Mouse (Mus musculus): ENCODE results near the gene Tfe3.
"Not testable (repeated sequence)": the region's sequence is repeated elsewhere in the genome, so short reads cannot be mapped to it uniquely, and the experiment has no call there.

Gene Tfe3

DNA sequence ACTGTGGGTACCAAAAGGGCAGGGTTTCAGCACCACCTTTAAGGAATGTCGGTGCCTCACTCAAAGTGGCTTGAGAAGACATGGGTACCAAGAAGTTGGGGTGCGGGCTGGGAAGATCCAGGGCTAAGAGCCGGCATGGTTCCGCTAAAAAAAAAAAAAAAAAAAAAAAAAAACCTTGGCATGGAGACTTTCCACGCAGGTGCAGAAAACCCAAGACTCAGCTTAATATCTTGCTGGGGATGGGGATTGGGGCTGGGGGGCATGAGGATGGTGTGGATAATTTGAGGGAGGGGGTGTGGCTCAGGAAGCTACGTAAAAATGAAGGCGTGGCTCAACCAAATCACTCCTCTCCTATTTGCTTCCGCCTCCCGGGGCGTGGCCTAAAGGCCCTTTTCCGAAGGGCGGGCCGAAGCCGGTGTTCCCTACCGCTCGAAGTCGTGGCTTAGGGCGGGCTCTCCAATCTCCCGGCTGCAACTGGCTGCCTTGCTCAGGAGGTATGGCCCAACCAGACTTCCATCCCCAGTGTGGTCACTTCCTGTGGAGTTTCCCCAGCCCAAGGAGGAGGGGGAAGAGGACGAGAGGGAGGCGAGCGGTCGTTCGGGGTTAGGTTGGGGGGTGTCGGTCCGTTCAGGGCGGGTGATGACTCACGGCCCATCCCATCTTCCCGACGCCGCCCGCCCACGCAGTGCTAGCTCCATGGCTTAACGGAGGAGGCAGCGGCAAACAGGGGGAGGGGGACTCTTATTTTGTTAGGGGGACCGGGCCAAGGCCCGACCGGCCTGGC lies at the start of gene Tfe3:
Gene Tfe3, plus strand, starts transcription at position 424 of the 784 bp plus-strand sequence.
- peak; percentile 87 to 88 for DNase-seq (ENCODE audit: low spot score in 2 of 2)

DNA sequence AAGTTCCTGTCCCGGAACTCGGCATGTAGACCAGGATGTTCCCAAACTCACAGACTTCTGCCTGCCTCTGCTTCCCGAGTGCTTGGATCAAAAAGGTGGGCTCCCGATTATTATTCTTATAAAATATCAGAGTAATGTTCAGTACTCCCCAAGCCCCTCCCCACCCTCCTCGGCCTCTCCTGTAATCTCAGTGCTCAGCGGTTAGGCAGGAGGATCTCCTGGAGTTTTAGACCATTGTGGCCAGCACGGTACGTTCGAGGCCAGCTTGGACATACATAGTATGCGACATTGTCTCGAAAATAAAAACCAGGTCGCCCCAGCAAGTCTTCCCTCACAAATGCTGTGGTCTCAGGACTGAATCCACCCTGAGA lies 48.6 kb upstream of the Tfe3 start:
- DNase-seq (ENCODE audit: low spot score in 2 of 2), result not testable (repeated sequence)

- DNase-seq (ENCODE audit: low spot score in 2 of 2), result peak; percentile 93 to 94
Observed at GRCm38 (mm10) chrX:7714135-7714899, 48.0 kb upstream of the Tfe3 start, which contains the start of gene Wdr45. Gene Wdr45 (plus strand): TSS chrX:7714333.

GRCm38 (mm10) chrX:7716058-7716457 lies 46.3 kb upstream of the Tfe3 start:
- DNase-seq (ENCODE audit: low spot score in 2 of 2), result not testable (repeated sequence)

DNA sequence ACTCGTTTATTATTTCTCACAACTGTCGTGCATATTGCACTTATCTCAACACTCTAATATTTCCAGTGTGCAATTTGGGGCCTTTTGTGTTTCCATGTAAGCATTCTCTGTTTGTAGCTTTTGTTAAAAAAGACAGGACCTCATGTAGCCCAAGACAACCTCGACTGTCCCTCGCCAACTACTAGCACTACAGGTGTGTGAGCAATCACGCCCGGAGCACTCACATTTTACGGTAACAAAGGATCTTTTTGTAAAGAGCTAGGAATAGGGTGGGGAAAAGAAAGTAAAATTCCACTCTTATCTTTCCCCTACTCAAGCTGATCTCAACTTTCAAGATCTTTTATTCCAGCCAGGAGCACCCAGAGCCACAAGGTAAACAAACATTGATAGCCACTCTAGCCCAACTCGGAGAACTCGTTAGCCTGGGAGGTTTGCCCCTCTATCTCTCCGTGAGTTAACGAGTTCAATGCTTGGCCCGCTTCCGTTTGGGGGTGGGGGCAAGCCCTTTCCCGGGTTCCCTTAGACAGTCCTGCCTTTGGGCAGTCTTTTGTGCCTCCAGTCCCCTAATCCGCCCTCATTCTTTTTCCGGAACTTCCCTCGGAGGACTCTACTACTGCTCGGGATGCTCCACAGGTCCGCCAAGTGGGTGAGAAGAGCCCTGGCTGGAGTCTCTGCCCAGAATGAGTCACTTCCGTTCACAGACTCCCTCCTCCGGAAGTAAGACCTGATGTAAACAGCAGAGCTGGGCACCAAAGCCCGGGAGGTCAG lies 40.7 kb upstream of the Tfe3 start, which contains the start of gene Gm45208:
Gene Gm45208, plus strand, starts transcription at position 732 of the 768 bp plus-strand sequence.
- peak; percentile 60 to 77 for DNase-seq (ENCODE audit: low spot score in 2 of 2)

- no peak for DNase-seq (ENCODE audit: low spot score in 2 of 2)
Observed at GRCm38 (mm10) chrX:7722282-7722611, 40.1 kb upstream of the Tfe3 start.

DNA sequence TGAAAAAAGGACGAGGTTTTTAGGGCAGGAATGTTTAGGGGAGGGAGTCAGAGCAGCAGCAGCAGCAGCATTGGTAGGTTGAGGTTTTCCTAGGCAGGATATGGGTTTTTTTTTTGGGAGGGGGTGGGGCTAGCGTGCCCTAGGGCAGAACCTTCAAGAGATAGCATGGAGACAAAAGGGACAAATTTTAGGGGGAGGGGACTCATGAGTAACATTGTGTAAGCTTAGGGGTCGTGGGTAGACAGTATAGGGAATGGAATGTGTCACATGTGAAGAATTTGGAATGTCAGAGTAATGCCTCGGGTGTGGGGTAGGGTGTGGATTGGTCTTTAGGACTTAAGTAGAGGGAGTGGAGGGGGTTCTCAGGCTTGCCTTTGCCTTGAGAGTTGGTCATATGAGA lies 39.7 kb upstream of the Tfe3 start:
- no peak for DNase-seq (ENCODE audit: low spot score in 2 of 2)

DNA sequence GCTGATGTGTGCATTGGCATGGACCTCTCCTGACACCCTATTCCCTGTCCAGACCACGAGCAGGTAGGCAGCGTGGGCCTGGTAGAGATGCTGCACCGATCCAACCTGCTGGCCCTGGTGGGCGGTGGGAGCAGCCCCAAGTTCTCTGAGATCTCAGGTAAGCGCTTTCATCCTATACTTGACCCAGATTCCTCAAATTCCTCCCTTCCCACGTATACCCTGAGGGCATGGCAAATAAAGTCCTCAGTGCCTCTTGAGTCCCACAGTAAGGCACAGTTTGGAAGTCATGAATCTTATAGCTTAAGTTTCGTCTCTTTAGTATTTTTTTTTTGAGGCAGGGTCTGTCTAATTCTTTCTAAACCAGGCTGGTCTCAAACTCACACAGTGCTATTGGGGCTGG lies 38.2 kb upstream of the Tfe3 start:
- DNase-seq (ENCODE audit: low spot score in 2 of 2), result no peak

- DNase-seq (ENCODE audit: low spot score in 2 of 2), result no peak
Observed at GRCm38 (mm10) chrX:7725841-7726240, 36.5 kb upstream of the Tfe3 start.

DNA sequence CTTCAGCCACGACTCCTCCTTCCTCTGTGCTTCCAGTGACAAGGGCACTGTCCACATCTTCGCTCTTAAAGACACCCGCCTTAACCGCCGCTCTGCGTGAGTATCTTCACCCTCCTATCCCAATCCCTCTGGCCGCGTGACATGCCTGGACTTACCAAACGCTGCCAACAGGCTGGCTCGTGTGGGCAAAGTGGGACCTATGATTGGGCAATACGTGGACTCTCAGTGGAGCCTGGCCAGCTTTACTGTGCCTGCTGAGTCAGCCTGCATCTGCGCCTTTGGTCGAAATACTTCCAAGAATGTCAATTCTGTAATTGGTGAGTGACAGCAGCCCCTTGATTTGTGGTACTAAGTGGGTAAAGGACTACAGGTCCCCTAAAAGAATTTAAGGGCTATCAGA lies 35.2 kb upstream of the Tfe3 start:
- DNase-seq (ENCODE audit: low spot score in 2 of 2), result no peak

DNA sequence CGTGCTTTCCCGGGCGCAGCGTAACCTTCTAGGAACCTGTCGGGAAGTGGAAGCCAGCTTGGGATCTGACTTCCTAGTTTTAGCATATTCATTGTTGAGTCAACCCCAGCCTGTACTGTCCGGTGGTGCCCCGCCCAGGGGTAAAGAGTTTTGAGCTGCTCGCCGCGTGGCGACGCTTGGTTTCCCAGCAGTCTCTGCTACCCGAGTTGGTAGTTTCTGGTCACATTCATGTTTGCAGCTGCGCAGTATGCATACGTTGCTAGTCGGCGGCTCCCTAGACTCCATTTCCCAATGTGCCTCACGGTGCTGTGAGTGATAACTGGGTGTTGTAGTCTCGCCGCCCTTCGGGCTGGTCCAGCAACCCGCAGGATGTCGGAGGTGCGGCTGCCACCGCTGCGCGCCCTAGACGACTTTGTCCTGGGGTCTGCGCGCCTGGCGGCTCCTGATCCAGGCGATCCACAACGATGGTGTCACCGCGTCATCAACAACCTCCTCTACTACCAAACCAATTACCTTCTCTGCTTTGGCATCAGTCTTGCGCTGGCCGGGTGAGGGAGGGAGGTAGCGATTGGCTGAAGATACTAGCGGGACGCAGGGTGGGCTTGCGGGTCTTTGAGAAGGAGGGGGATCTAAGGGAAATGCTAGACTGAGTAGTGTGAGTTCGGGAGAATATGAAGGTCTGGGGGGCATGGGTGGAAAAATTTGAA lies 34.0 kb upstream of the Tfe3 start, which contains the start of gene Praf2:
Gene Praf2, plus strand, starts transcription at position 225 of the 707 bp plus-strand sequence.
- peak; percentile 80 to 87 for DNase-seq (ENCODE audit: low spot score in 2 of 2)

DNA sequence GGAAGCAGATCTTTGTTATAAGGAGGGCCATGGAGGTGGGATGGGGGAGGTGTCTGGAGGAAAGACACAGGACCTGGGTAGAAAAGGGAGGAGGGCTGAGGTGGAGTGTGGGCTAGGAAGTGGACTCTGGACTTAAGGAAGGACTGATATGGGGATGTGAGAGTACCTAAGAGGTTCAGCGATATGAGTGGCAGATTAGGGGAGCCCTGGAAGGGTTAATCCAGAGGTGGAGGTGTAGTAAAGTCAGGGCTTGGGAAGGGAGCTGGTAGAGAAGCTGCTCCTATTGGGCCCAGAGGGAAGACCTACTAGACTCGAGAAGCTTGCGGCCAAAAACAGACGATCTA lies 33.5 kb upstream of the Tfe3 start:
- DNase-seq (ENCODE audit: low spot score in 2 of 2), result no peak

DNA sequence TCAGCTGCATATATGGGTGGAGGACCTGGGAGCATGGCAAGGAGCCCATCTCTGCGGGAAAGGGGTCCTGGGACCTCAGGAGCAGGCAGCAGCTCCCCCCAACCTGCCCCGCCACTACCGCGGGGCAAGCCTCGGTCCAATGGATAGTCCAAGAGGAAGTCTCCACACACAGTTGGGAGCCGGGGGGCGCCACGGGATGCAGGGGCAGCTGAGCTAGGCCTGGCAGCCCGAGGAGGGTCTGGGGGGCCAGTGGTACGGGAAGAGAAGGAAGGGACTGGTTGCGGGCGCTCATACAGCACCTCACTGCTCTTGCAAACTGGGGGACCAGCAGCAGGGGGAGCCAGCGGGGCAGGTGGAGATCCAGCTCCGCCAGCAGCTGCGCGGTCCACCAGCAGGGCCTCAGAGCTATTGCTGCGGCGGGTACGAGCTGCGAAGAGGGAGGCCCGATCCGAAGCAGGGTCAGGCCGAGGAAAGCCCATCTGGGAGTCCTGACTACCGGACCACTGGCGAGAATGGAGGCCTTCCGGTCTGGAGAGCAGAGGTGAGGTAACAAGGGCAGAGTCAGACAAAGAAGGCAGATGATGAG lies 28.7 kb upstream of the Tfe3 start:
- peak; percentile 40 to 43 for DNase-seq (ENCODE audit: low spot score in 2 of 2)

GRCm38 (mm10) chrX:7739336-7740081 lies 22.9 kb upstream of the Tfe3 start:
- DNase-seq (ENCODE audit: low spot score in 2 of 2), result no peak

DNA sequence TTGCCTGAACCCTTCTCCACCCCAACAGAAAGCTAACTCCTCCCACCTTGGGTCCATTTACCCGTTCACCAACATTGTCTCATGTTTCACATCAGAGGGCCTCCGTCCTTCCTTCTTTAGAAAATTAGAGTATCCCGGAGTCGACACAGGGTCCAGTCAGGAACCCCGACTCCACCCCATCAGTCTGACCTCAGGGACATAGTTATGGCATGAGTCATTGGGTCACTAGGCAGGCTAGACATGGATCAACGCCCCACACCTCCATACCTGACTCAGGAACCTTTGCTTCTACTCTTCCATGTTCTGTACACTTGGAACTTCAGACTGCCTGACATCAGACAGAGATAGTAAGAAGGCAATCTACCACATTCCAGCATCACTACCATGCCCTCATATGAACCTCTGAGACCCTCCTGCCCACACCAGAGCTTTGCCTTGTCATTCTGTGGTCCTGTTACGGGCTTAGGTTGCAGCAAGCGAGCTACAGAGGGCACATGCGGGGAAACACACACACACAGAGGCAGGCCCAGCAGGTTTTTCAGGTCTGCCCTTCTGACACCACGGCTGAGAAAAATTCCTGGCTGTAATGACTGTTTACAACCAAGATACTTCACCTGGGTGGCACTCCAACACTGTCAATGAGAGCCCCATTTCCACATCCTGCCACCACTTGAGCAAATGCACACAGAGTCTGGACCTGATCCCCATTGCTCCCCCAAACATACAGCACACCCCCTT lies 22.1 kb upstream of the Tfe3 start:
- no peak for DNase-seq (ENCODE audit: low spot score in 2 of 2)

GRCm38 (mm10) chrX:7741103-7741502 lies 21.3 kb upstream of the Tfe3 start:
- DNase-seq (ENCODE audit: low spot score in 2 of 2), result no peak

DNA sequence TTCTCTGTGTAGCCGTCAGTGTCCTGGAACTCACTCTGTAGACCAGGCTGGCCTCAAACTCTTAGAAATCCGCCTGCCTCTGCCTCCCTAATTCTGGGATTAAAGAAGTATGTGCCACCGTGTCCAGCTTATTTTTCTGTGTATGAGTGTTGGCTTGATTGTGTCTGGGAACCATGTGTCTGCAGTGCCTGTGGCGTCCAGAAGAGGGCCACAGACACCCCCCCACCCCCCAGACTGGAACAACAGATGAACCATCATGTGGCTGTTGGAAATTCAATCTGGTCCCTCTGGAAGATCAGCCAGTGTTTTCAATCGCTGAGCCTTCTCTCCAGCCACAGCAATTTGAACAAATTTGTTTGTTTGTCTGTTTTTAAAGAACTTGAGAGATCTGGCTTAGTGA lies 18.9 kb upstream of the Tfe3 start:
- no peak for DNase-seq (ENCODE audit: low spot score in 2 of 2)

- DNase-seq (ENCODE audit: low spot score in 2 of 2), result no peak
Observed at GRCm38 (mm10) chrX:7744940-7745339, 17.4 kb upstream of the Tfe3 start.

- DNase-seq (ENCODE audit: low spot score in 2 of 2), result no peak
Observed at GRCm38 (mm10) chrX:7745429-7745828, 16.9 kb upstream of the Tfe3 start.

Measured in right cerebral cortex, adult 2 months (tissue).